Mouse (Mus musculus): Measurements from ENCODE around the gene Akirin2. TPM values are rescaled to one million over a fixed set of nuclear protein-coding genes. Genes with fewer than 3 reads are reported as not detected.
A peak's percentile ranks its signal among the peaks of the same experiment; 100 is the strongest.
"Not testable (repeated sequence)": the region's sequence is repeated elsewhere in the genome, so short reads cannot be mapped to it uniquely, and the experiment has no call there.

Gene Akirin2
- total and polyA plus RNA-seq, 3 experiments = 64.5 to 68.1 (median 66.6) TPM

DNA sequence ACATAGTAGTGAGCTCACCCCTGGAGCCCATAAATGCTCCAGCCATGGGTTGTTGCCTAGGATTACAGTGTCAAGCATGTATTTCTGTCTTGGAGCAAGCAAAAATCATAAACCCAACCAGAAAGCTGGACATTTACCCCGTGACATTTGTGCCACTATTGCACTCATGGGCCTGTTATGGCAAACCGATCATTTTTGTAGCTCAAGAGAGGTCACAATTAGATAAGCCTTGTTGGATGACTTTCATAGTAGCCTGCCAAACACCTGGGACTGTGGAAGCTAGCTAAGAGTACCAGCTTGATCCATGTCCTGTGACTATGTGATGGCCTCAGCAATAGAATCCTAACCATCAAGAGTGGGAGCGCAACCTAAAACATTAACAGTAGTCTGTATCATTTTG lies 4.9 kb downstream of the Akirin2 start:
- peaks cover 36% of the 10 kb centered on the region for H3K4me1 ChIP-seq (ENCODE audit: insufficient read depth, low read depth, low read length)
- no peak for DNase-seq (ENCODE audit: low spot score)
- H3K9me3 ChIP-seq (replicated peaks) = no peaks in the 10 kb centered on the region
- no peak overlapping the region for H3K4me3 ChIP-seq (ENCODE audit: low read depth, low read length)
- no peaks in the 10 kb centered on the region for H3K27me3 ChIP-seq (ENCODE audit: insufficient read depth, low read length)
- H3K36me3 ChIP-seq (replicated peaks) = peaks cover 18% of the 10 kb centered on the region
- ATAC-seq (ENCODE audit: extremely low read depth, insufficient number of reproducible peaks, low FRiP score, poor library complexity, severe bottlenecking) = no peak
- TF ChIP-seq GATA2 (IDR thresholded peaks at IDR 0.05; ENCODE audit: borderline replicate concordance, low read depth, low read length) (no peak), GATA1 (IDR thresholded peaks at IDR 0.05; ENCODE audit: borderline replicate concordance, low read length) (no peak), POLR2AphosphoS5 (IDR thresholded peaks at IDR 0.05; ENCODE audit: insufficient replicate concordance, low read depth, low read length) (no peak), CTCF (IDR thresholded peaks at IDR 0.05; ENCODE audit: low read depth, low read length) (no peak), TAL1 (conservative IDR thresholded peaks at IDR 0.05; ENCODE audit: low read depth, low read length) (no peak)

GRCm38 (mm10) chr4:34556183-34556582 lies 5.4 kb downstream of the Akirin2 start:
- H3K9me3 ChIP-seq (replicated peaks) = no peaks in the 10 kb centered on the region
- ATAC-seq (ENCODE audit: extremely low read depth, insufficient number of reproducible peaks, low FRiP score, poor library complexity, severe bottlenecking) (no peak), DNase-seq (ENCODE audit: low spot score) (no peak)
- H3K27me3 ChIP-seq (ENCODE audit: insufficient read depth, low read length) = no peaks in the 10 kb centered on the region
- TF ChIP-seq POLR2AphosphoS5 (IDR thresholded peaks at IDR 0.05; ENCODE audit: insufficient replicate concordance, low read depth, low read length) (no peak), CTCF (IDR thresholded peaks at IDR 0.05; ENCODE audit: low read depth, low read length) (no peak), GATA2 (IDR thresholded peaks at IDR 0.05; ENCODE audit: borderline replicate concordance, low read depth, low read length) (no peak), GATA1 (IDR thresholded peaks at IDR 0.05; ENCODE audit: borderline replicate concordance, low read length) (no peak), TAL1 (conservative IDR thresholded peaks at IDR 0.05; ENCODE audit: low read depth, low read length) (no peak)
- peaks cover 36% of the 10 kb centered on the region for H3K4me1 ChIP-seq (ENCODE audit: insufficient read depth, low read depth, low read length)
- H3K36me3 ChIP-seq (replicated peaks) = peaks cover 20% of the 10 kb centered on the region
- no peak overlapping the region for H3K4me3 ChIP-seq (ENCODE audit: low read depth, low read length)

DNA sequence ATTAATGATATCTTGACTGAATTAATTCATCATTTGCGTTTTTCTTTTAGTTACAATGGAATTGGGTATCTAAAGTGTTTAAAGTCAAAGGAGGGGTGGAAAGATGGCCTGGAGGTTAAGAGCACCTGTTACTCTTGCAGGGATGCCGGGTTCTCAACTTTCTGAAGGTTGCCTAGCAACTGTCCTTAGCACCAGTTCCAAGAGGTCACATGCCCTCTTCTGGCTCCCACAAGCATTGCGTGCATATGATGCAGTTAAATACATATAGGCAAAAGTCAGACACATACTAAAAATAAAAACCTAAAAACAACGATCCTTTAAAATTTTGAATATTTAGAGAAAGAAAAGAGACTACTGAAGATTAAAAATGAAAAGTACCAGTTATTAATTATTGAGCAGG lies 10.2 kb downstream of the Akirin2 start:
- Histone ChIP-seq H3K36me3 (replicated peaks) (peaks cover 41% of the 10 kb centered on the region), H3K4me1 (ENCODE audit: insufficient read depth, low read depth, low read length) (peaks cover 31% of the 10 kb centered on the region), H3K9me3 (replicated peaks) (no peaks in the 10 kb centered on the region), H3K27me3 (ENCODE audit: insufficient read depth, low read length) (no peaks in the 10 kb centered on the region), H3K4me3 (ENCODE audit: low read depth, low read length) (no peak overlapping the region)
- peak; percentile 58; the same call in 1 of the 2 replicates for ATAC-seq (ENCODE audit: extremely low read depth, insufficient number of reproducible peaks, low FRiP score, poor library complexity, severe bottlenecking)
- TF ChIP-seq GATA2 (IDR thresholded peaks at IDR 0.05; ENCODE audit: borderline replicate concordance, low read depth, low read length) (no peak), TAL1 (conservative IDR thresholded peaks at IDR 0.05; ENCODE audit: low read depth, low read length) (no peak)
- no peak for DNase-seq (ENCODE audit: low spot score)

- no peak for TF ChIP-seq CTCF (IDR thresholded peaks at IDR 0.05; ENCODE audit: low read depth, low read length)
- no peak for TF ChIP-seq POLR2AphosphoS5 (IDR thresholded peaks at IDR 0.05; ENCODE audit: insufficient replicate concordance, low read depth, low read length)
- TF ChIP-seq TAL1 (conservative IDR thresholded peaks at IDR 0.05; ENCODE audit: low read depth, low read length) = no peak
- no peak for DNase-seq (ENCODE audit: low spot score)
- no peaks in the 10 kb centered on the region for H3K27me3 ChIP-seq (ENCODE audit: insufficient read depth, low read length)
- peaks cover 11% of the 10 kb centered on the region; the same call in 1 of the 2 replicates for H3K4me1 ChIP-seq (ENCODE audit: insufficient read depth, low read depth, low read length)
- ATAC-seq (ENCODE audit: extremely low read depth, insufficient number of reproducible peaks, low FRiP score, poor library complexity, severe bottlenecking) = no peak
- no peak overlapping the region for H3K4me3 ChIP-seq (ENCODE audit: low read depth, low read length)
- peaks cover 85% of the 10 kb centered on the region for H3K36me3 ChIP-seq (replicated peaks)
- no peaks in the 10 kb centered on the region for H3K9me3 ChIP-seq (replicated peaks)
These were observed 15.5 kb downstream of the Akirin2 start for GRCm38 (mm10) chr4:34566226-34566625.

GRCm38 (mm10) chr4:34572876-34573275 lies 22.1 kb downstream of the Akirin2 start:
- H3K4me3 ChIP-seq (ENCODE audit: low read depth, low read length) = no peak overlapping the region
- TF ChIP-seq POLR2AphosphoS5 (IDR thresholded peaks at IDR 0.05; ENCODE audit: insufficient replicate concordance, low read depth, low read length) (no peak), TAL1 (conservative IDR thresholded peaks at IDR 0.05; ENCODE audit: low read depth, low read length) (no peak), CTCF (IDR thresholded peaks at IDR 0.05; ENCODE audit: low read depth, low read length) (no peak), GATA2 (IDR thresholded peaks at IDR 0.05; ENCODE audit: borderline replicate concordance, low read depth, low read length) (no peak), GATA1 (IDR thresholded peaks at IDR 0.05; ENCODE audit: borderline replicate concordance, low read length) (no peak)
- no peak for DNase-seq (ENCODE audit: low spot score)
- H3K9me3 ChIP-seq (replicated peaks) = no peaks in the 10 kb centered on the region
- peaks cover 97% of the 10 kb centered on the region for H3K36me3 ChIP-seq (replicated peaks)
- no peak for ATAC-seq (ENCODE audit: extremely low read depth, insufficient number of reproducible peaks, low FRiP score, poor library complexity, severe bottlenecking)
- H3K27me3 ChIP-seq (ENCODE audit: insufficient read depth, low read length) = no peaks in the 10 kb centered on the region
- no peaks in the 10 kb centered on the region; the same call in 1 of the 2 replicates for H3K4me1 ChIP-seq (ENCODE audit: insufficient read depth, low read depth, low read length)

DNA sequence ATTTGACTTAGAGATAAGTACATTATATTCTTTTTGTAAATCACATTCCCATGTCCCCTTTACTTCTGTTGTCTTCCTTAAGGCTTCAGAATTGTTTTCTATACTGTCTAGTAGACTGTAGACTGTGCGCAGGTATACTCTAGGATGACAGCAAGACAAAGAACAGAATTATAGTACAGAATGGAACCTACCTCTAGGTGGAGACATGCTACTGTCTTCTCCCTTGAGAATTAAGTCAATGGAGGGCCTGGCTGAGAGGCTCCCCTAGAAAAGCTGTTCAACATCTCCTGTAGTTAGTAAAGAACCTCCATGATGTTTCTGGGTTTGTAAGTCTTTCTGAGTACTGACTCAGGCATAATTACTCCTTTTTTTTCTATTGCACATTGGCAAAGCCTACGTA lies 26.3 kb downstream of the Akirin2 start:
- TF ChIP-seq GATA2 (IDR thresholded peaks at IDR 0.05; ENCODE audit: borderline replicate concordance, low read depth, low read length) = no peak
- no peak for TF ChIP-seq POLR2AphosphoS5 (IDR thresholded peaks at IDR 0.05; ENCODE audit: insufficient replicate concordance, low read depth, low read length)
- no peak for TF ChIP-seq CTCF (IDR thresholded peaks at IDR 0.05; ENCODE audit: low read depth, low read length)
- TF ChIP-seq TAL1 (conservative IDR thresholded peaks at IDR 0.05; ENCODE audit: low read depth, low read length) = no peak
- no peak for TF ChIP-seq GATA1 (IDR thresholded peaks at IDR 0.05; ENCODE audit: borderline replicate concordance, low read length)
- no peaks in the 10 kb centered on the region for H3K27me3 ChIP-seq (ENCODE audit: insufficient read depth, low read length)
- DNase-seq (ENCODE audit: low spot score) = no peak
- no peaks in the 10 kb centered on the region; the same call in 1 of the 2 replicates for H3K4me1 ChIP-seq (ENCODE audit: insufficient read depth, low read depth, low read length)
- H3K36me3 ChIP-seq (replicated peaks) = peaks cover 94% of the 10 kb centered on the region
- no peak overlapping the region for H3K4me3 ChIP-seq (ENCODE audit: low read depth, low read length)
- no peaks in the 10 kb centered on the region for H3K9me3 ChIP-seq (replicated peaks)
- ATAC-seq (ENCODE audit: extremely low read depth, insufficient number of reproducible peaks, low FRiP score, poor library complexity, severe bottlenecking) = no peak; the same call in 1 of the 2 replicates

- ATAC-seq (ENCODE audit: extremely low read depth, insufficient number of reproducible peaks, low FRiP score, poor library complexity, severe bottlenecking) = no peak
- Histone ChIP-seq H3K9me3 (replicated peaks) (no peaks in the 10 kb centered on the region), H3K4me3 (ENCODE audit: low read depth, low read length) (no peak overlapping the region), H3K4me1 (ENCODE audit: insufficient read depth, low read depth, low read length) (peaks cover 2% of the 10 kb centered on the region; the same call in 1 of the 2 replicates), H3K36me3 (replicated peaks) (peaks cover 94% of the 10 kb centered on the region), H3K27me3 (ENCODE audit: insufficient read depth, low read length) (no peaks in the 10 kb centered on the region)
- TF ChIP-seq GATA2 (IDR thresholded peaks at IDR 0.05; ENCODE audit: borderline replicate concordance, low read depth, low read length) (no peak), CTCF (IDR thresholded peaks at IDR 0.05; ENCODE audit: low read depth, low read length) (no peak), GATA1 (IDR thresholded peaks at IDR 0.05; ENCODE audit: borderline replicate concordance, low read length) (no peak), TAL1 (conservative IDR thresholded peaks at IDR 0.05; ENCODE audit: low read depth, low read length) (no peak), POLR2AphosphoS5 (IDR thresholded peaks at IDR 0.05; ENCODE audit: insufficient replicate concordance, low read depth, low read length) (no peak)
- no peak for DNase-seq (ENCODE audit: low spot score)
These were observed 28.5 kb downstream of the Akirin2 start for GRCm38 (mm10) chr4:34579215-34579614.

GRCm38 (mm10) chr4:34581489-34581888 lies 30.8 kb downstream of the Akirin2 start:
- ATAC-seq (ENCODE audit: extremely low read depth, insufficient number of reproducible peaks, low FRiP score, poor library complexity, severe bottlenecking); DNase-seq (ENCODE audit: low spot score); H3K27me3 ChIP-seq (ENCODE audit: insufficient read depth, low read length); H3K9me3 ChIP-seq (replicated peaks); H3K4me3 ChIP-seq (ENCODE audit: low read depth, low read length); H3K4me1 ChIP-seq (ENCODE audit: insufficient read depth, low read depth, low read length): not testable (repeated sequence)
- H3K36me3 ChIP-seq (replicated peaks) = peaks cover 87% of the 10 kb centered on the region
